Mouse (Mus musculus) lung, adult 2 months (tissue): Measurements from ENCODE around the gene Pde4dip.

ENCODE experiments used
- CTCF ChIP-seq: fragments of 200-500 bp; IDR thresholded peaks from 2 replicates; pipeline ENCODE4 v1.5.1; 2011; ENCODE audit warnings: mild to moderate bottlenecking, low read length, control low read depth; ENCODE audit not compliant: insufficient read depth
- POLR2A ChIP-seq: fragments of 200-500 bp; IDR thresholded peaks from 2 replicates; pipeline ENCODE4 v1.6.1; 2011; ENCODE audit warnings: low read depth, mild to moderate bottlenecking, control low read depth, low read length, borderline replicate concordance; ENCODE audit errors: extremely low read depth

- TF ChIP-seq POLR2A (no peak), CTCF (no peak)
These were observed 154.2 kb downstream of the Pde4dip start for GRCm38 (mm10) chr3:97734259-97734658.
